Mouse (Mus musculus) thymus, adult 2 months (tissue): ENCODE measurements around the gene Gm10181.

Source experiments
- CTCF ChIP-seq: fragments of 200-500 bp; IDR thresholded peaks from 2 replicates; pipeline ENCODE4 v1.5.1; 2012; ENCODE audit warnings: mild to moderate bottlenecking, control low read depth, low read length, moderate library complexity, borderline replicate concordance; ENCODE audit not compliant: control insufficient read depth, poor library complexity, insufficient read depth; ENCODE audit errors: extremely low read depth
- POLR2A ChIP-seq: fragments of 200-500 bp; IDR thresholded peaks from 2 replicates; pipeline ENCODE4 v1.6.1; 2012; ENCODE audit warnings: mild to moderate bottlenecking, low read length, control low read depth, moderate library complexity; ENCODE audit not compliant: control insufficient read depth, poor library complexity, insufficient read depth; ENCODE audit errors: extremely low read depth

GRCm38 (mm10) chr9:25044325-25044724, 44.9 kb upstream of the Gm10181 start:
- TF ChIP-seq CTCF (no peak), POLR2A (no peak)
